Mouse (Mus musculus) heart, embryonic 14.5 days (tissue): ENCODE measurements at regions not wholly inside any gene's neighbourhood (a gene's known extent, or its start where the extent isn't known, plus 50 kb on each side); places are given as distances from the start of the nearest gene placed in this dataset.

ENCODE experiments used
- ATAC-seq: fragments of 200-750 bp; cut with Nextera tagmentation; 2 replicates; pipeline ENCODE4 v1.8.0; 2017; ENCODE audit warnings: low read depth, moderate TSS enrichment; ENCODE audit not compliant: insufficient number of reproducible peaks, insufficient read depth, low FRiP score
- H3K27ac ChIP-seq, 2 experiments: fragments of 200-500 bp in 1 of 2; fragments of 300-500 bp in 1 of 2; sonication (generic) in 1 of 2; replicated peaks in 1 of 2; 2 replicates each; pipeline ENCODE4 v1.5.1; 2012 to 2014; ENCODE audit warnings: low read depth in 2 of 2, low read length in 2 of 2, control low read depth in 1 of 2, mild to moderate bottlenecking in 1 of 2, mixed read lengths in 1 of 2; ENCODE audit not compliant: control insufficient read depth in 1 of 2, insufficient read depth in 1 of 2
- H3K27me3 ChIP-seq: fragments of 300-500 bp; sonication (generic); 2 replicates; pipeline ENCODE4 v1.6.1; 2014; ENCODE audit warnings: mild to moderate bottlenecking, low read length, control low read depth; ENCODE audit not compliant: control insufficient read depth, insufficient read depth
- H3K36me3 ChIP-seq: fragments of 300-500 bp; sonication (generic); 2 replicates; pipeline ENCODE4 v1.6.1; 2014; ENCODE audit warnings: mild to moderate bottlenecking, control low read depth, low read length, mixed read lengths; ENCODE audit not compliant: control insufficient read depth, insufficient read depth
- H3K4me1 ChIP-seq, 2 experiments: fragments of 200-500 bp in 1 of 2; fragments of 300-500 bp in 1 of 2; sonication (generic) in 1 of 2; 2 replicates each; pipeline ENCODE4 v1.6.1; 2012 to 2014; ENCODE audit warnings: low read length in 2 of 2, control low read depth in 1 of 2, mixed read lengths in 1 of 2; ENCODE audit not compliant: control insufficient read depth in 2 of 2, insufficient read depth in 2 of 2
- H3K4me2 ChIP-seq: fragments of 300-500 bp; sonication (generic); 2 replicates; pipeline ENCODE4 v1.6.1; 2014; ENCODE audit warnings: mild to moderate bottlenecking, low read length
- H3K4me3 ChIP-seq, 2 experiments: fragments of 200-500 bp in 1 of 2; fragments of 300-500 bp in 1 of 2; sonication (generic) in 1 of 2; 2 replicates each; pipeline ENCODE4 v1.5.1; 2012 to 2014; ENCODE audit warnings: low read length in 2 of 2, mild to moderate bottlenecking in 2 of 2, control low read depth in 1 of 2, low read depth in 1 of 2, moderate library complexity in 1 of 2; ENCODE audit not compliant: control insufficient read depth in 1 of 2, insufficient read depth in 1 of 2
- H3K9ac ChIP-seq: fragments of 300-500 bp; sonication (generic); 2 replicates; pipeline ENCODE4 v1.6.1; 2014; ENCODE audit warnings: mild to moderate bottlenecking, low read length
- H3K9me3 ChIP-seq: fragments of 300-500 bp; sonication (generic); 2 replicates; pipeline ENCODE4 v1.6.1; 2016; ENCODE audit warnings: low read length, control low read depth; ENCODE audit not compliant: control insufficient read depth
- WGBS: fragments of 180-500 bp; shearing (Covaris S2); extraction: QIAGEN DNeasy Blood & Tissue Kit; methylation state at CpG from one replicate; pipeline ENCODE4 v1.1.7; 2014; 5-methylcytosine and 5-hydroxymethylcytosine counted together

- H3K4me3 ChIP-seq = no peak overlapping the region
- H3K9me3 ChIP-seq = no peaks in the 10 kb centered on the region
- H3K36me3 ChIP-seq = no peaks in the 10 kb centered on the region
- H3K27ac ChIP-seq = no peak overlapping the region
- no peaks in the 10 kb centered on the region; a peak in 1 of 4 replicates for H3K4me1 ChIP-seq
- no peak overlapping the region for H3K4me2 ChIP-seq
- H3K27me3 ChIP-seq = no peaks in the 10 kb centered on the region
- 57% methylated on average over 4 of the region's 4 CpGs for WGBS
- no peak overlapping the region for H3K9ac ChIP-seq
- no peak for ATAC-seq
These were observed 78.0 kb upstream of the Fn1 start for GRCm38 (mm10) chr1:71731011-71731410.

GRCm38 (mm10) chr1:71728852-71729347, 75.9 kb upstream of the Fn1 start:
- H3K4me2 ChIP-seq = no peak overlapping the region
- no peaks in the 10 kb centered on the region for H3K36me3 ChIP-seq
- no peak overlapping the region for H3K27ac ChIP-seq
- no peak overlapping the region for H3K9ac ChIP-seq
- H3K9me3 ChIP-seq = no peaks in the 10 kb centered on the region
- 53% methylated on average over 8 of the region's 8 CpGs for WGBS
- no peak for ATAC-seq
- H3K27me3 ChIP-seq = no peaks in the 10 kb centered on the region
- no peaks in the 10 kb centered on the region; a peak in 1 of 4 replicates for H3K4me1 ChIP-seq
- no peak overlapping the region for H3K4me3 ChIP-seq

GRCm38 (mm10) chr1:71723816-71724215, 70.8 kb upstream of the Fn1 start:
- Histone ChIP-seq H3K4me2 (no peak overlapping the region), H3K27ac (no peak overlapping the region), H3K4me1 (no peaks in the 10 kb centered on the region), H3K27me3 (no peaks in the 10 kb centered on the region), H3K9ac (no peak overlapping the region), H3K4me3 (no peak overlapping the region), H3K36me3 (no peaks in the 10 kb centered on the region), H3K9me3 (no peaks in the 10 kb centered on the region)
- 54% methylated on average over 7 of the region's 7 CpGs for WGBS
- no peak for ATAC-seq

- Histone ChIP-seq H3K9ac (no peak overlapping the region), H3K36me3 (no peaks in the 10 kb centered on the region), H3K4me2 (no peak overlapping the region), H3K4me1 (no peaks in the 10 kb centered on the region), H3K27me3 (no peaks in the 10 kb centered on the region), H3K4me3 (no peak overlapping the region), H3K27ac (no peak overlapping the region), H3K9me3 (no peaks in the 10 kb centered on the region)
- WGBS = 61% methylated on average over 2 of the region's 2 CpGs
- no peak for ATAC-seq
These were observed 70.0 kb upstream of the Fn1 start for GRCm38 (mm10) chr1:71723039-71723397.

- H3K27me3 ChIP-seq = no peaks in the 10 kb centered on the region
- H3K9me3 ChIP-seq = no peaks in the 10 kb centered on the region
- H3K36me3 ChIP-seq = no peaks in the 10 kb centered on the region
- H3K4me1 ChIP-seq = no peaks in the 10 kb centered on the region
- ATAC-seq = no peak
- no peak overlapping the region for H3K4me2 ChIP-seq
- 79% methylated on average over 6 of the region's 6 CpGs for WGBS
- H3K4me3 ChIP-seq = no peak overlapping the region
- no peak overlapping the region for H3K9ac ChIP-seq
- H3K27ac ChIP-seq = no peak overlapping the region
These were observed 69.4 kb upstream of the Fn1 start for GRCm38 (mm10) chr1:71722211-71723038.
